Mouse (Mus musculus): ENCODE measurements around the gene Slc25a54. TPM values are rescaled to one million over a fixed set of nuclear protein-coding genes. Genes with fewer than 3 reads are reported as not detected.

Slc25a54 gene
- not detected in 2 replicates for polyA plus RNA-seq (2012; ENCODE audit: insufficient read depth, low replicate concordance)

DNA sequence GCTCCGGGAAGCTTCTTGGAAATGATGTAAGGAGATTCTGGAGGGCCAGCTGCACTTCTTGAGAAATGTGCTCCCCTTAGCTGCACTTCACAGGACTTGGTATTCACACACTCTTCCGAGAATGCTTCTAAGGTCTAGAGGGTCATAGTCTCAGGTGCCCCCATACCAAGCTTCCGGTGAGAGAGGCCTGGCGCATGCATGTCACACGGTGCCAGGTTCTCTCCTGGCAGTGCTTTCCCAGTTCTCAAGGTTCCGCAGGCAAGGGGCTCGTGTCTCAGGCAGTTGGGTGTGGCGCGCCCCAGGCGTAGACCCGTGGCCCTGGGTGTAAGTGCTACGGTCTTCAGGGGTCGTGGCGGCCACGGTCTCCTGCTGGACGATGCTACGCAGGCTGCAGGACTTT, at the start of gene Slc25a54:
Slc25a54 (plus strand) TSS at position 301 of the 400 bp plus-strand sequence.
- peaks cover 3% of the 10 kb centered on the region; the same call in 1 of the 2 replicates for H3K4me1 ChIP-seq
- TF ChIP-seq FLI1 (IDR thresholded peaks at IDR 0.05; ENCODE audit: low read length) (no peak), GATA1 (IDR thresholded peaks at IDR 0.05; ENCODE audit: borderline replicate concordance, low read length) (no peak)
- H3K27me3 ChIP-seq (replicated peaks): peaks cover 11% of the 10 kb centered on the region
- H3K9me3 ChIP-seq: no peaks in the 10 kb centered on the region
- H3K36me3 ChIP-seq (replicated peaks; ENCODE audit: low read length): no peaks in the 10 kb centered on the region
- no peak within 1 kb of the TSS for H3K4me3 ChIP-seq (replicated peaks)

DNA sequence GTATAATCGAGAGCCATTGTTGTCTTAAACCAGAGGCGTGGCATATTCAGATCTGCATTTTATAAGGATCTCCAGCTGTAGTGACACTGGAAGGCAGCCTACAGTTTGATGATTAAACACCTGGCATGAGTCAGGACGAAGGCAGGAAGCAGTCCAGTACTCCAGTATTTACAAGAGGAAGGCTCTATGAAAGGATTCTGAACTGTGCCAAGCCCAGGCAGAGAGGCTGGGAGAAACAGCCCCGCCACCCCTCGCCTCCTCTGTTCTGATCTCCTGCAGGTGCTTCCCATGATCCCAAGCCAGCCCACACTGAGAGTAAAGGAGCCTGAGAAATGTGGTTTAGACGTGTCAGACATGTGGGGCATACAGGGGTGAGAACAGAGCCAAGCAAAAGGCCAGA, 49.5 kb upstream of the Slc25a54 start:
- H3K4me3 ChIP-seq (replicated peaks): no peak overlapping the region
- peaks cover 14% of the 10 kb centered on the region for H3K9me3 ChIP-seq
- H3K36me3 ChIP-seq (replicated peaks; ENCODE audit: low read length): peaks cover 4% of the 10 kb centered on the region
- H3K4me1 ChIP-seq: peaks cover 39% of the 10 kb centered on the region
- H3K27me3 ChIP-seq (replicated peaks): no peaks in the 10 kb centered on the region
- TF ChIP-seq FLI1 (IDR thresholded peaks at IDR 0.05; ENCODE audit: low read length) (no peak), GATA1 (IDR thresholded peaks at IDR 0.05; ENCODE audit: borderline replicate concordance, low read length) (no peak)

DNA sequence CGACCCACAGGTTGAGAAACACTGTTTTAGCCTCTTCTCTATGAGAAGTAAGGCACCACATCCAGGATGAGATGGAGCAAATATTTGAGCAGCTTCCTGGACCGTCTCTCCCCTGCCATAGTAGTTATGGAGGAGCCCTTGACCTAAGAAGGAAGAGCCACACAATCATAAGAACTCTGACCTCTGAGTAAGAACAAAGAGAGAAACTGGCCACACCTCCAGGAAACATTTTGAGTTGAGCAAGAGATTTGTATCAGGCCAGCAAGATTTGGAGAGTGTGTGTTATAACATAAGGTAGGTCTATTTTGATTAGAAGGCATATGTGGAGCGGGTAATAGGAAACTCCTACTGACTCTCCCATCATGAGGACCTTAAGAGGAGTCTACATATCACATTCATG, 48.6 kb upstream of the Slc25a54 start:
- Histone ChIP-seq H3K9me3 (peaks cover 14% of the 10 kb centered on the region), H3K4me3 (replicated peaks) (no peak overlapping the region), H3K36me3 (replicated peaks; ENCODE audit: low read length) (peaks cover 4% of the 10 kb centered on the region), H3K27me3 (replicated peaks) (no peaks in the 10 kb centered on the region), H3K4me1 (peaks cover 31% of the 10 kb centered on the region)
- TF ChIP-seq FLI1 (IDR thresholded peaks at IDR 0.05; ENCODE audit: low read length) (no peak), GATA1 (IDR thresholded peaks at IDR 0.05; ENCODE audit: borderline replicate concordance, low read length) (no peak)

DNA sequence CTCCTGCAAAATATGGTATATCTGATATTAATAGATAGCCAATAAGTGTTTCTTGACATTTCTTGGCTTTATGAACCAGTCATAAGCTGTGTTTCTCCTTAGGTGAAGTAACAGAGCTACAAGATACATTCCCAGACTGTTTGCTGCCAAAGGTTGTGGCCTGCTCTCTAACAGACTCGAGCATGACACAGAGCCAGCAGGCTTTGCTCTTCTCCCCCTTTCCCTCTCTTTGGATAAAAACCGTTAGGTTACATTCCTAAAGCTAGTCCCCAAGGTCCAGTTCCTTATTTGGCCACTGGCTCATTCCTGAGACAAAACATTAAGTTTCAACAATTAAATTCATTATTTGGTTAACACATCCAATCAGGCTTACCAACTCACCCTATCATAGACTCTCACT, 48.0 kb upstream of the Slc25a54 start:
- Histone ChIP-seq H3K9me3 (peaks cover 14% of the 10 kb centered on the region), H3K36me3 (replicated peaks; ENCODE audit: low read length) (peaks cover 4% of the 10 kb centered on the region), H3K4me3 (replicated peaks) (no peak overlapping the region), H3K27me3 (replicated peaks) (no peaks in the 10 kb centered on the region), H3K4me1 (peaks cover 28% of the 10 kb centered on the region)
- TF ChIP-seq GATA1 (IDR thresholded peaks at IDR 0.05; ENCODE audit: borderline replicate concordance, low read length): no peak
- no peak for TF ChIP-seq FLI1 (IDR thresholded peaks at IDR 0.05; ENCODE audit: low read length)

DNA sequence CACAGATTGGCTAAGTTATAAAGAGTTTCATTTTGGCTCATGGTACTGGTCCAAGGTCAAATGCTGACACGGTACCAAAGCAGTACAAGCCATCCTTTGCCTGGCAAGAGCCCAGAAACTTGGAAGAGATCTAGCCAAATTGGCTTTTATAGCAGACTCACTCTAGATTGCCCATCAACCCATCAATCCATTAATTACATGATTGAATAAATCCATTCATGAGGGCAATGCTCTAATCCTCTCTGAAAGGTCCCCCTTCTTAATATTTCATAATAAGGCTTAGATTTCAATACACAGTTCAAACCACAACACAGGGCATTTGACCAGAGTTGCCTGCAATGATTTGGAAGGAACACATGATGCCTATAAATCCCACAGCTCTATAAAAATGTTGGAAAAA, 45.9 kb upstream of the Slc25a54 start:
- H3K36me3 ChIP-seq (replicated peaks; ENCODE audit: low read length): peaks cover 4% of the 10 kb centered on the region
- H3K4me3 ChIP-seq (replicated peaks): no peak overlapping the region
- H3K27me3 ChIP-seq (replicated peaks): no peaks in the 10 kb centered on the region
- H3K4me1 ChIP-seq: peaks cover 19% of the 10 kb centered on the region
- H3K9me3 ChIP-seq: peaks cover 14% of the 10 kb centered on the region
- TF ChIP-seq FLI1 (IDR thresholded peaks at IDR 0.05; ENCODE audit: low read length): no peak
- no peak for TF ChIP-seq GATA1 (IDR thresholded peaks at IDR 0.05; ENCODE audit: borderline replicate concordance, low read length)

DNA sequence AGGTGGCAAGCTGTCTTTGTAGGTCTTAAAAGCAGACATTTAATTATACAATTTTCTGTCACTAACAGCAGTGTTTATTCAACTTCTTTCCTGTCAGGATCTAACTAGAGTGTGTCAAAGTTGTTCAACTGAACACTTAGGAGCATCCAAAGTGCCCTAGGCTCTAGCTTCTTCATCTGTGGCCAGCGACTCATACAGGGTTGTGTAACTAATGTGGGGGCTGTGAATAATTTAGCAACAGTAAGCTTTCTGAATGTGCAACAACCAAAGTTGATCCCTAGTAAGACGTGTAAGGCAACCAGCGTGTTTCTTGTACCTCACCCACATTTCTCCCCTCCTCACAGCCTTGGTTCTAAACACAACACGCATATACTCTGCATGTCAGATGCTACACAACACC, 39.4 kb upstream of the Slc25a54 start:
- Histone ChIP-seq H3K27me3 (replicated peaks) (peaks cover 2% of the 10 kb centered on the region), H3K36me3 (replicated peaks; ENCODE audit: low read length) (no peaks in the 10 kb centered on the region), H3K9me3 (no peaks in the 10 kb centered on the region), H3K4me1 (peaks cover 6% of the 10 kb centered on the region; the same call in 1 of the 2 replicates), H3K4me3 (replicated peaks) (no peak overlapping the region)
- no peak for TF ChIP-seq FLI1 (IDR thresholded peaks at IDR 0.05; ENCODE audit: low read length)
- no peak for TF ChIP-seq GATA1 (IDR thresholded peaks at IDR 0.05; ENCODE audit: borderline replicate concordance, low read length)

DNA sequence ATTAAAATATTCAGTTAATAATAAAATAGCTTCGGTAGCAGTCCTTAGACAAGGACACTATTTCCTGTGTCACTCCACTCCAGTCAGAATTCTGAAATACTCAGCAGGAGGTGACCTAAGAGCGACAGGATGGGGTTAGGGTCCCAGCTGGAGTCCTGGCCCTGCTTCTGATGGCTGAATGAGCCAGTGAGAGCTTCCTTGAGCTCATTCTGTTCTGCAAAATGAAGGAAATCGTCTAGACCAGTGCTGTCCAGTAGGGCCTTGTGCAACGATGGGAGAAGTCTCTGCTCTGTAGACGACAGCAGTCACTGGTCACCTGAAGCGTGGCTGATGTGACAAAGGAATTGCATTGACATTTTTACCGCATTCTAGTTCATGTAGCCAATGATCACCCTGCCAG, 36.9 kb upstream of the Slc25a54 start:
- Histone ChIP-seq H3K9me3 (no peaks in the 10 kb centered on the region), H3K4me3 (replicated peaks) (no peak overlapping the region), H3K27me3 (replicated peaks) (peaks cover 2% of the 10 kb centered on the region), H3K4me1 (peaks cover 16% of the 10 kb centered on the region), H3K36me3 (replicated peaks; ENCODE audit: low read length) (no peaks in the 10 kb centered on the region)
- TF ChIP-seq GATA1 (IDR thresholded peaks at IDR 0.05; ENCODE audit: borderline replicate concordance, low read length) (no peak), FLI1 (IDR thresholded peaks at IDR 0.05; ENCODE audit: low read length) (no peak)

DNA sequence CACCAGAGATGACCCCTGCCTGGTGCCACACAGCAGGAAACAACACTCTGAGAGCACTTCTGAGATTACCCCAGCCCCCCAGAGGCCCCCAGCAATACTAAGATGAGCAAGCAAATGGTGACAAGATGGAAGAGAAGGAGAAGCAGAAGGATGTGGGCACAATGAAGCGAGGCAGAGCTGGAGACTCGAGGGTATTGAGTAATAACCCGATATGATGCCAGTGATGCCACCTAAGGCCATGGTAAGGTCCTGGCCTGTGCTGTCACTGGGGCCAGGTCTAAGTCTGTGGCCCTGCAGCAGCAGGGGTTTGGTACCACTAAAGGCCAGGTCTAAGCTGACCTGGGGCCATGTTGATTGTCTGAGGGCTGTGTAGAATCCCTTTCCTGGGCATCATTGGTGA, 33.8 kb upstream of the Slc25a54 start:
- H3K4me3 ChIP-seq (replicated peaks): no peak overlapping the region
- H3K36me3 ChIP-seq (replicated peaks; ENCODE audit: low read length): no peaks in the 10 kb centered on the region
- H3K9me3 ChIP-seq: no peaks in the 10 kb centered on the region
- TF ChIP-seq FLI1 (IDR thresholded peaks at IDR 0.05; ENCODE audit: low read length) (no peak), GATA1 (IDR thresholded peaks at IDR 0.05; ENCODE audit: borderline replicate concordance, low read length) (no peak)
- peaks cover 24% of the 10 kb centered on the region for H3K4me1 ChIP-seq
- peaks cover 3% of the 10 kb centered on the region for H3K27me3 ChIP-seq (replicated peaks)

DNA sequence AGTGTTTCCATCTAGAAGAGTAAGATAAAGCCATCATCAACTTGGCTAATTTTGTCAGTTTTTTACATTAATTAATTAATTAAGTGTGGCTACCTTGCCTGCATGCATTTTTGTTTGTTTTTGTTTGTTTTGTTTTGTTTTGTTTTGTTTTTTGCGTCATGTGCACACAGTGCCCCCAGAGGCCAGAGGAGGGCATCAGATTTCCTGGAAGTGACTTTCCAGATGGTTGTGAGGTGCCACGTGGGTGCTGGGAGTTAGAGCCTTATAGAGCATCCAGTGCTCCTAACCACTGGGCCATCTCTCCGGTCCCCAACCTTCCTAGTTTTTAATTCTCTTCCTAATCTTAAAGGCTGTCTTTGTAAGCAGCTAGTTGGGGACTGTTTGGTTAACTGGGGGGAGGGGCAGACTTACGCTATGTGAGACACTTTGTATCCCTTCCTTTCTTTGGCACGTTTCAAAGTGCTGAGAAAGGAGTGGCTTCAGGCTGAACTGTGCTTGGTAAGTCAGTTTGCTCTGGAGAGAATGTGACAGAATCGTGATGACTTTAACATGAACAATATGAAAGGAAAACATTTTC, 32.5 kb upstream of the Slc25a54 start:
- Histone ChIP-seq H3K4me3 (replicated peaks) (no peak overlapping the region), H3K4me1 (peaks cover 36% of the 10 kb centered on the region)
- no peak for TF ChIP-seq GATA1 (IDR thresholded peaks at IDR 0.05; ENCODE audit: borderline replicate concordance, low read length)
- TF ChIP-seq FLI1 (IDR thresholded peaks at IDR 0.05; ENCODE audit: low read length): no peak

DNA sequence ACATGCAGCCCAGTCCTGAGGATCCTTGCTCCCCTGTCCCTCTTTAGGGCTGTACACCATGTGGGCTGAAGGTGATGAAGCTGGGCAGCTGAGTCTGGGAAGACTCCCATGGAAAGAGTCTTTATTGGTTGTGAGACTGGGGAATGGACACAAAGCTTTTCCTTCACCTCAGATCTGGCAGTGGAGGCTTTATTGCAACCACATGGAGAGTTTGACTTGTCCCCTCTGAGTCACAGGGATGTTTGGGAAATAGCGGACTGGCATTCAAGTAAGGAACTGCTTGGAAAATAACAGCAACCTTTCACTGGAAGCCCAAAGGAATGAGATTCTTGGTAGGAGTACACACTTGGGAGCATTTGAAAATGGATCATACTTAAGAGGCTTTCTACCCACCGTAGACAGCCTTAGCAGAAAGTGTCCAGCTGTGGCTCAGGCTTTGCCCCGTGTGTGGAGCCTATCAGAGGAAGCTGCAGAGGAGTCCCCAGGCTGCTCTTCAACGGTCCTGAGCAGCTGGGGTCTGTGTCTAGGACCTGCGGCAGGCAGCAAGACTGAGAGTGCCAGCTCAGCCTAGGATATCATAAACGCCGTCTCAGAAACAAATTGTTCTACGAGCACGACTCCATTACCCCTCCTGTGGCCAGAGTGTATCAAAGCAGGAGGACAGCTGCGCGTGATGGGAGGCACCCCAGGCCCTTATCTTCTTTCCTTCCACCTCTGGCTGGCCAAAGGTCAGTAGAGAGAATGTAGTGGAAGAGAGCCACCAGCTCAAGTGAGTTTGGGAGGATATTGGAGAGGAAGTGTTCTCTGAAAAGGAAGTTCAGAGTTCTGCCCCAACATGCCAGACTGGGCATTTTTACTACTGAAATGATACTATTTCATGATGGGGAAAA, 29.0 kb upstream of the Slc25a54 start:
- no peaks in the 10 kb centered on the region for H3K36me3 ChIP-seq (replicated peaks; ENCODE audit: low read length)
- no peaks in the 10 kb centered on the region for H3K9me3 ChIP-seq
- H3K4me1 ChIP-seq: peaks cover 29% of the 10 kb centered on the region
- peaks cover 3% of the 10 kb centered on the region for H3K27me3 ChIP-seq (replicated peaks)
- TF ChIP-seq GATA1 (IDR thresholded peaks at IDR 0.05; ENCODE audit: borderline replicate concordance, low read length) (no peak), FLI1 (IDR thresholded peaks at IDR 0.05; ENCODE audit: low read length) (no peak)
- no peak overlapping the region for H3K4me3 ChIP-seq (replicated peaks)

More for the DNA sequence above, 32.5 kb upstream of the Slc25a54 start:
- Histone ChIP-seq H3K36me3 (replicated peaks; ENCODE audit: low read length) (no peaks in the 10 kb centered on the region), H3K27me3 (replicated peaks) (peaks cover 3% of the 10 kb centered on the region), H3K9me3 (no peaks in the 10 kb centered on the region)

Measured in megakaryocyte, embryonic 14.5 days (primary cell).